Mouse (Mus musculus): ENCODE measurements around the gene Nkain1.

Nkain1 gene

GRCm38 (mm10) chr4:130552312-130553120, 21.5 kb downstream of the Nkain1 start:
- no peak for DNase-seq (ENCODE audit: extremely low read depth, low read depth, low spot score)

GRCm38 (mm10) chr4:130550511-130550910, 23.5 kb downstream of the Nkain1 start:
- no peak for DNase-seq (ENCODE audit: extremely low read depth, low read depth, low spot score)

DNA sequence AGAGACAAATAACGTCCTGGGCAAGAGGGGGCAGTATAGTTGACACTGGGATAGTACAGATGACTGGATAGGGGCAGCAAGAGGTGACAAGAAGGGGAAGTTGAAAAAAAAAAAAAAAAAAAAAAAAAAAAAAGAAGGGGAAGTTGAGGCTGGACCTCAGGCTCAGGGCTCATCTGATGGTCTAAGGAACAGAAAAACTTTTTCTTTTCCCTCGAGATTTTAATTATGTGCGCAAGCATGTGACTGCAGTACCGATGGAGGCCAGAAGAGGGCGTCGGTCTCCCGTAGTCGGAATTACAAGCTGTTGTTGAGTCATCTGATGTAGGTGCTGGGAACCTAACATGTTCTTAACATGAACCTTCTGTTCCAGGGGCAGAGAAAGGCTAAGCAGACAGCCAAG, 24.8 kb downstream of the Nkain1 start:
- no peak for DNase-seq (ENCODE audit: extremely low read depth, low read depth, low spot score)

DNA sequence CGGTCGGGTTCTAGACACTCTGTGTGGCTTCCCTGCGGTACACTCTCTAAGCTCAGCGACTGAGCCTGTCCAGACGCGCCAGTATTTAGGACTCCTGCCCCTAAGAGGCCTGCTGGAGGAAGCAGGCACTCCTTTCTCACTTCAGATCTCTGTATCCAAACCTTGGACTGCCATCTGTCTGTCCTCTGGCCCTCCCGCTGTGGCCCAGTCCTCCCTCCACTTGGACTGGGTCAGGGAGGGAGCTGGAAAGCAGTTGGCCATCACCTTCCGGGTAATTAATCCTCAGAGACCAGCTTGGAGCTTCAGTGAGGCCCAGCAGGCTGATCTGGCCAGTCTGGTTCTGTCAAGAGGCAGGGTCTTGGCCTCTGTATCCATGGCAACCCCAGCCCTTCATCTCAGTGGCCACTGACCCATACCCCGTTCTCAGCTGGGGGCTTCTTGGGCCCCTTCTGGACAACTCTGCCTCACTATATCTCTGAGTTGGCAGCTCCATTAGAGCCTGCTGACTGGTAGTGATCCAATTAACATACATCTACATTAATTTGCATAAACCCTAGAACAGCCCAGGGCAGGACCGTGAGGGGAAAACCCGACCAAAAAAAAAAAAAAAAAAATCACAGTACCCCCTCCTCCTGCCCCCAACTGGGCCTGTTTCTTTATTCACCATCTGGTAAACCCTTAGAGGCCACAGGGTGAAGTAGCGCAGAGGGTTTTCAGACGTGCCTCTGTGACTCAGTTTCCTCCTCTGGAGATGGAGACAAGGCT, 27.0 kb downstream of the Nkain1 start:
- no peak for DNase-seq (ENCODE audit: extremely low read depth, low read depth, low spot score)

DNA sequence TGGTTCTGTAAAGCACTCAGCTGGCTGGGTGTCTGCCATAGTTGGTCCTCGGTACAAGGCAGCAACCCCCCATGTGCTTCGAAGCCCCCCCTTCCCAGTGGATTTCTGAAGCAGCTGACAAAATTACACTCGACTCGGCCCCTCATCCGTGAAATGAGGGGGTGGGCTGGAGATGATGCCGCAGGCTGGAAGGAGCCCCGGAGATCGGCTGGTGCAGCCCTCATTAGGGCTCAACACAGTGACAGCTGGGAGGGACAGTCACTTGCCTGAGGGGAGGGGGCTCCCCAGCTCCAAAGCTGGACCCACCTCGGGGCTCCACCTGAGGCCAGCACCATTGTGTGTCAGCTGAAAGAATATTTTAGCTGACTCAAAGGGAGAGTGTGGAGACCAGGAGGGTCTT, 29.6 kb downstream of the Nkain1 start:
- no peak for DNase-seq (ENCODE audit: extremely low read depth, low read depth, low spot score)

GRCm38 (mm10) chr4:130543121-130543520, 30.9 kb downstream of the Nkain1 start:
- no peak for DNase-seq (ENCODE audit: extremely low read depth, low read depth, low spot score)

- DNase-seq (ENCODE audit: extremely low read depth, low read depth, low spot score), result no peak
Measured at GRCm38 (mm10) chr4:130540831-130541230, 33.1 kb downstream of the Nkain1 start.

DNA sequence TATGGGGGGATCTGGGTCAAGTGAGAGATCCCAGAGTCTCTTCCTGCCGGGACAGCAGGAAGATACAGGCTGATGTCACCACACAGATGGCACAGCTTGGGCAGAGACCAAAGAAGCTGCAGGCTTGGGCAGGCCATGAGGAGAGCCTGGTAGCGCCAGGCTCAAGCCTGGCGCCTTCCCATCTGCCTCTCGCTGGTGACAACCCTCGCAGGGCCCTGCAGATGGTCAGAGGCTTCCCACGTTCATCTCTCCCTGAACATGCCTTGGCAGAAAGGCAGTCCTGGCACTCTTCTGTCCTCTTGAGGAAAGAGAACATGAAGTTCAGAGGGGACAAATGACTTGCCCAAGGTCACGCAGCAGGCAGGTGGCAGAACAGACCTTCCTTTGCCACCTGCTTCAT, 34.3 kb downstream of the Nkain1 start:
- DNase-seq (ENCODE audit: extremely low read depth, low read depth, low spot score), result no peak

DNA sequence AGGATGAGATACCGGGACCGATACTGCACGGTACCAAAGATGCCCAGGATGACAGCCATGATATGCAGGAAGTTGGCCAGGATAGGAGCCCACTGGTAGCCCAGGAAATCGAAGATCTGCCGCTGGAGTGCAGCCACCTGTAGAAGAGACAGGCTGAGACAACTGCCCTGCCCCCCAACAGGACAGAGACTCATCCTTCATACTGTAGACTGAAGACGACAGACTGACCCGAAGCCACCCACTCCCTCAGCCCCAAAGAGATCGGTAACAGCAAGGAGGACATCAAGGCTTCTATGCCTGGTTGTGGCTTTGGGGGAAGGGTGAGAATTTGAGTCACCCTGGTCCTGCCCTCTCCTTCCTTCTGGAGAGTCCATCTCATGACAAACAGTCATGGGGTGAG, 34.9 kb downstream of the Nkain1 start:
- no peak for DNase-seq (ENCODE audit: extremely low read depth, low read depth, low spot score)

GRCm38 (mm10) chr4:130537371-130537770, 36.6 kb downstream of the Nkain1 start:
- no peak for DNase-seq (ENCODE audit: extremely low read depth, low read depth, low spot score)

- no peak for DNase-seq (ENCODE audit: extremely low read depth, low read depth, low spot score)
Measured at GRCm38 (mm10) chr4:130535789-130536188, 38.2 kb downstream of the Nkain1 start.

GRCm38 (mm10) chr4:130533975-130534374, 40.0 kb downstream of the Nkain1 start:
- DNase-seq (ENCODE audit: extremely low read depth, low read depth, low spot score), result no peak

GRCm38 (mm10) chr4:130532347-130532746, 41.6 kb downstream of the Nkain1 start:
- DNase-seq (ENCODE audit: extremely low read depth, low read depth, low spot score), result no peak

DNA sequence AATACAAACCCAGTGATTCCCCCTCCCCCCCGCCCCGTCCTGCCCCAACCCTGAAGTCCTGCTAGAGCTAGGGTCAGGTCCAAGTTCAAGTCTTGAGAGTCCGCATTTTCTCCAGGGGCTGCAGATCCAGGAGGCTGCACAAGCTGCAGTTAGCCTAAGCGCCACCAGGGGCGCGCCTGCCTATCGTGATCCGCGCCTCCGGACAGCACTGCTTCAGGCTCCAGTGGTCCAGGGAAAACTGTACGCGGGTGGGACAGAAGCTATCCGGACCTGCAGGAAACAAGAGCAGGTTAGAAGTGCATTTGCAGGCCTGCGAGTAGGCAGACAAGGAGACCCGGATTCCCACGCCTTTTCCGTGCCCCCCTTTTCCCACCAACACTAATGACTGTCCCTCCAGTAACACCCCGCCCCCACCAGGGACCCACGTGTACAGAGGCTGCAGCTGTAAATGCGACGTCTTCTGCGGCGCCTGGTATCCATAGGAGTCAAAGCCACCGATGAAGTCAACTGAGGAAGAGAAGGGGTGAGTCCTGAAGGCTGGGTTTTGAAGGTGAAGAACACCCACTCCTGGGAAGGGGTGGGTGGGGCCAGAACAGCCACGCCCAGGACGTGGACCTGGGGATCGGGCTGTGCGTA, 42.2 kb downstream of the Nkain1 start:
- no peak for DNase-seq (ENCODE audit: extremely low read depth, low read depth, low spot score)

DNA sequence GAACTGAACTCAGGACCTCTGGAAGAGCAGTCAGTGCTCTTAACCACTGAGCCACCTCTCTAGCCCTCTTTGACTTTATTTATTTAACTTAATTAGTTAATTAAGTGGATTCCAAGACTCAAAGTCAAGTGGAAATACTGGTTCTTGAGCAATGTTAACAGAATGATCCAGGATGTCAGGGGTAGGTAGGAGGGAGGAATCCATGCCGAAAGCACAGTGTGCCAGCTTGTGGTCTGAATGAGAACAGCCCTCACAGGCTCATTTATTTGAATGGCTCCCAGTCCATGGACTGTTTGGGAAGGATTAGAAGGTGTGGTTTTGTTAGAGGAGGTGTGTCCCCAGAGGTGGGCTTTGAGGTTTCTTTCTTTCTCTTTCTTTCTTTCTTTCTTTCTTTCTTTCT, 46.2 kb downstream of the Nkain1 start:
- peak; percentile 82 for DNase-seq (ENCODE audit: extremely low read depth, low read depth, low spot score)

DNA sequence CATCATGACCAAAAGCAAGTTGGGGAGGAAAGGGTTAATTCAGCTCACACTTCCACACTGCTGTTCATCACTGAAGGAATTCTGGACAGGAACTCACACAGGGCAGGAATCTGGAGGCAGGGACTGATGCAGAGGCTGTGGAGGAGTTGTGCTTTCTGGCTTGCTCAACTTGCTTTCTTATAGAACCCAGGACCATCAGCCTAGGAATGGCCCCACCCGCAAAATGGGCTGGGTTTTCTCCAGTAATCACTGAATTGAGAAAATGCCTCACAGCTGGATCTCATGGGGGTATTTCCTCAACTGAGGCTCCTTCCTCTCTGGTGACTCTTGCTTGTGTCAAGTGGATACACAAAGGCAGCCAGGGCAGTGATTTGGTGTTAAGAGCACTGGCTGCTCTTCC, 48.9 kb downstream of the Nkain1 start:
- no peak for DNase-seq (ENCODE audit: extremely low read depth, low read depth, low spot score)

DNA sequence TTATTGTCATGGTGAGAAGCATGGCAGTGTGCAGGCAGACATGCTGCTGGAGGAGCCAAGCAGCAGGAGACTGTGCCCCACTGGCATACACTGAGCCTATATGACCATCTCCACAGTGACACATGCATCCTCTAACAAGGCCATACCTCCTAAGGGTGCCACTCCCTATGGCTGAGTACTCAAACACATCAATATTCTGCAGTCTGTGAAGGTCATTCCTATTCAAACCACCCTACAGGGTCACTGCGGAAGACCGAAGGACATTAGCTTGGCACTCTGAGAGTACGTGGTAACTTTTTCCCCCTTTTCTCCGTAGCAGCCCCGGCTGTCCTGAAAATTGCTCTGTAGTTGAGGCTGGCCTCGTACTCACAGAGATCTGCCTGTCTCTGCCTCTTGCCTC, 52.5 kb downstream of the Nkain1 start:
- no peak for DNase-seq (ENCODE audit: extremely low read depth, low read depth, low spot score)

- no peak for DNase-seq (ENCODE audit: extremely low read depth, low read depth, low spot score)
Measured at GRCm38 (mm10) chr4:130520482-130520851, 53.5 kb downstream of the Nkain1 start.

GRCm38 (mm10) chr4:130519567-130520481, 54.1 kb downstream of the Nkain1 start:
- DNase-seq (ENCODE audit: extremely low read depth, low read depth, low spot score), result no peak

- peak; percentile 62 for DNase-seq (ENCODE audit: extremely low read depth, low read depth, low spot score)
Measured at GRCm38 (mm10) chr4:130516490-130516889, 57.5 kb downstream of the Nkain1 start.

All from fat pad, adult 2 months (tissue).